Mouse (Mus musculus) heart, embryonic 14.5 days (tissue): ENCODE results near the gene Ccdc12. TPM values are rescaled to one million over a fixed set of nuclear protein-coding genes. Genes with fewer than 3 reads are reported as not detected.
"Not testable (repeated sequence)": the region's sequence is repeated elsewhere in the genome, so short reads cannot be mapped to it uniquely, and the experiment has no call there.

ENCODE experiments used
- ATAC-seq: fragments of 200-750 bp; cut with Nextera tagmentation; 2 replicates; pipeline ENCODE4 v1.8.0; 2017; ENCODE audit warnings: low read depth, moderate TSS enrichment; ENCODE audit not compliant: insufficient number of reproducible peaks, insufficient read depth, low FRiP score
- H3K27ac ChIP-seq, 2 experiments: fragments of 200-500 bp in 1 of 2; fragments of 300-500 bp in 1 of 2; sonication (generic) in 1 of 2; replicated peaks in 1 of 2; 2 replicates each; pipeline ENCODE4 v1.5.1; 2012 to 2014; ENCODE audit warnings: low read depth in 2 of 2, low read length in 2 of 2, control low read depth in 1 of 2, mild to moderate bottlenecking in 1 of 2, mixed read lengths in 1 of 2; ENCODE audit not compliant: control insufficient read depth in 1 of 2, insufficient read depth in 1 of 2
- H3K27me3 ChIP-seq: fragments of 300-500 bp; sonication (generic); 2 replicates; pipeline ENCODE4 v1.6.1; 2014; ENCODE audit warnings: mild to moderate bottlenecking, low read length, control low read depth; ENCODE audit not compliant: control insufficient read depth, insufficient read depth
- H3K36me3 ChIP-seq: fragments of 300-500 bp; sonication (generic); 2 replicates; pipeline ENCODE4 v1.6.1; 2014; ENCODE audit warnings: mild to moderate bottlenecking, control low read depth, low read length, mixed read lengths; ENCODE audit not compliant: control insufficient read depth, insufficient read depth
- H3K4me1 ChIP-seq, 2 experiments: fragments of 200-500 bp in 1 of 2; fragments of 300-500 bp in 1 of 2; sonication (generic) in 1 of 2; 2 replicates each; pipeline ENCODE4 v1.6.1; 2012 to 2014; ENCODE audit warnings: low read length in 2 of 2, control low read depth in 1 of 2, mixed read lengths in 1 of 2; ENCODE audit not compliant: control insufficient read depth in 2 of 2, insufficient read depth in 2 of 2
- H3K4me2 ChIP-seq: fragments of 300-500 bp; sonication (generic); 2 replicates; pipeline ENCODE4 v1.6.1; 2014; ENCODE audit warnings: mild to moderate bottlenecking, low read length
- H3K4me3 ChIP-seq, 2 experiments: fragments of 200-500 bp in 1 of 2; fragments of 300-500 bp in 1 of 2; sonication (generic) in 1 of 2; 2 replicates each; pipeline ENCODE4 v1.5.1; 2012 to 2014; ENCODE audit warnings: low read length in 2 of 2, mild to moderate bottlenecking in 2 of 2, control low read depth in 1 of 2, low read depth in 1 of 2, moderate library complexity in 1 of 2; ENCODE audit not compliant: control insufficient read depth in 1 of 2, insufficient read depth in 1 of 2
- H3K9ac ChIP-seq: fragments of 300-500 bp; sonication (generic); 2 replicates; pipeline ENCODE4 v1.6.1; 2014; ENCODE audit warnings: mild to moderate bottlenecking, low read length
- H3K9me3 ChIP-seq: fragments of 300-500 bp; sonication (generic); 2 replicates; pipeline ENCODE4 v1.6.1; 2016; ENCODE audit warnings: low read length, control low read depth; ENCODE audit not compliant: control insufficient read depth
- WGBS: fragments of 180-500 bp; shearing (Covaris S2); extraction: QIAGEN DNeasy Blood & Tissue Kit; methylation state at CpG from one replicate; pipeline ENCODE4 v1.1.7; 2014; 5-methylcytosine and 5-hydroxymethylcytosine counted together
- polyA plus RNA-seq: library from polyadenylated mRNA; unstranded; fragments of >200 nt; fragmentation: Nextera tagmentation; extraction: Ambion mirVana; gene quantifications from 2 replicates; pipeline ENCODE4 v1.2.1, GENCODE M21; 2014

The Ccdc12 gene
- polyA plus RNA-seq, 1 experiment from 2014 or later = 147 TPM

GRCm38 (mm10) chr9:110681817-110682216 lies 25.5 kb downstream of the Ccdc12 start:
- H3K27ac ChIP-seq = peak overlapping the region; percentile 14 to 99; a peak in 2 of 4 replicates
- no peak overlapping the region for H3K4me3 ChIP-seq
- H3K9ac ChIP-seq = no peak overlapping the region
- no peak overlapping the region for H3K4me2 ChIP-seq
- no peaks in the 10 kb centered on the region for H3K36me3 ChIP-seq
- H3K27me3 ChIP-seq = no peaks in the 10 kb centered on the region
- H3K4me1 ChIP-seq = peaks cover 62 to 71% of the 10 kb centered on the region in 2 experiments
- no peaks in the 10 kb centered on the region for H3K9me3 ChIP-seq
- no peak for ATAC-seq
- WGBS = 72% methylated on average over 9 of the region's 9 CpGs

- Histone ChIP-seq H3K9me3 (no peaks in the 10 kb centered on the region), H3K36me3 (no peaks in the 10 kb centered on the region), H3K9ac (no peak overlapping the region), H3K4me2 (no peak overlapping the region), H3K4me1 (peaks cover 62 to 68% of the 10 kb centered on the region in 2 experiments), H3K27me3 (no peaks in the 10 kb centered on the region), H3K4me3 (no peak overlapping the region), H3K27ac (peak overlapping the region; percentile 14 to 99; a peak in 2 of 4 replicates)
- 52% methylated on average over 5 of the region's 5 CpGs for WGBS
- ATAC-seq = no peak
Measured at GRCm38 (mm10) chr9:110682255-110682654, 26.0 kb downstream of the Ccdc12 start.

GRCm38 (mm10) chr9:110682697-110683096 lies 26.4 kb downstream of the Ccdc12 start:
- not testable (repeated sequence) for H3K9me3 ChIP-seq, H3K36me3 ChIP-seq, H3K4me2 ChIP-seq, H3K27me3 ChIP-seq, H3K4me3 ChIP-seq, ATAC-seq, H3K9ac ChIP-seq
- Histone ChIP-seq H3K4me1 (peaks cover 57 to 64% of the 10 kb centered on the region in 2 experiments), H3K27ac (peak overlapping the region in 1 of 2 experiments; percentile 99; a peak in 2 of 4 replicates)
- WGBS = 84% methylated on average over 3 of the region's 3 CpGs

GRCm38 (mm10) chr9:110683574-110684099 lies 27.3 kb downstream of the Ccdc12 start:
- peak; percentile 74 for ATAC-seq
- peak overlapping the region in 1 of 2 experiments; percentile 11; a peak in 1 of 4 replicates for H3K4me3 ChIP-seq
- H3K27me3 ChIP-seq = no peaks in the 10 kb centered on the region
- WGBS = 6% methylated on average over 4 of the region's 4 CpGs
- peak overlapping the region; percentile 56 for H3K4me2 ChIP-seq
- H3K4me1 ChIP-seq = peaks cover 49 to 55% of the 10 kb centered on the region in 2 experiments
- H3K36me3 ChIP-seq = 0 out of 2 replicates have a peak, but pooled peaks cover 2% of the 10 kb centered on the region
- H3K27ac ChIP-seq = peak overlapping the region; percentile 87 to 99
- H3K9ac ChIP-seq = peak overlapping the region; percentile 70
- H3K9me3 ChIP-seq = no peaks in the 10 kb centered on the region

- Histone ChIP-seq H3K9me3 (no peaks in the 10 kb centered on the region), H3K4me2 (peak overlapping the region; percentile 56), H3K27me3 (no peaks in the 10 kb centered on the region), H3K4me3 (peak overlapping the region in 1 of 2 experiments; percentile 16; a peak in 2 of 4 replicates), H3K27ac (peak overlapping the region; percentile 87 to 99), H3K4me1 (peaks cover 46 to 54% of the 10 kb centered on the region in 2 experiments), H3K36me3 (0 out of 2 replicates have a peak, but pooled peaks cover 2% of the 10 kb centered on the region), H3K9ac (peak overlapping the region; percentile 70)
- WGBS = 14% methylated on average over 6 of the region's 6 CpGs
- ATAC-seq = peak; percentile 70
Measured at GRCm38 (mm10) chr9:110684100-110684831, 28.0 kb downstream of the Ccdc12 start.

- H3K9ac ChIP-seq = peak overlapping the region; percentile 70
- H3K4me2 ChIP-seq = peak overlapping the region; percentile 56; the same call in 1 of the 2 replicates
- 0 out of 2 replicates have a peak, but pooled peaks cover 2% of the 10 kb centered on the region for H3K36me3 ChIP-seq
- peak overlapping the region; percentile 87 to 99 for H3K27ac ChIP-seq
- 90% methylated on average over 8 of the region's 8 CpGs for WGBS
- ATAC-seq = no peak
- no peaks in the 10 kb centered on the region for H3K27me3 ChIP-seq
- H3K4me3 ChIP-seq = no peak overlapping the region
- no peaks in the 10 kb centered on the region for H3K9me3 ChIP-seq
- peaks cover 46 to 53% of the 10 kb centered on the region in 2 experiments for H3K4me1 ChIP-seq
Measured at GRCm38 (mm10) chr9:110685187-110685586, 28.9 kb downstream of the Ccdc12 start.

- no peak overlapping the region for H3K4me3 ChIP-seq
- H3K27ac ChIP-seq = peak overlapping the region; percentile 87 to 99
- no peak for ATAC-seq
- H3K9ac ChIP-seq = peak overlapping the region; percentile 70; the same call in 1 of the 2 replicates
- H3K4me1 ChIP-seq = peaks cover 46 to 53% of the 10 kb centered on the region in 2 experiments
- H3K9me3 ChIP-seq = no peaks in the 10 kb centered on the region
- H3K27me3 ChIP-seq = no peaks in the 10 kb centered on the region
- 0 out of 2 replicates have a peak, but pooled peaks cover 2% of the 10 kb centered on the region for H3K36me3 ChIP-seq
- H3K4me2 ChIP-seq = no peak overlapping the region
- WGBS = 83% methylated on average over 5 of the region's 5 CpGs
Measured at GRCm38 (mm10) chr9:110685591-110685990, 29.3 kb downstream of the Ccdc12 start.
